Mouse (Mus musculus): Measurements from ENCODE around the gene Alkal2.

GRCm38 (mm10) chr12:30884622-30885230, 604 bp downstream of the Alkal2 start:
- TF ChIP-seq CTCF (IDR thresholded peaks at IDR 0.05; ENCODE audit: low read depth, low read length) (no peak), POLR2A (IDR thresholded peaks at IDR 0.05; ENCODE audit: insufficient read depth, low read length) (no peak)

All from ES-Bruce4 (cell line).